Mouse (Mus musculus): ENCODE measurements around the gene Serpinb3a.
A peak's percentile ranks its signal among the peaks of the same experiment; 100 is the strongest.
"Not testable (repeated sequence)": the region's sequence is repeated elsewhere in the genome, so short reads cannot be mapped to it uniquely, and the experiment has no call there.

Serpinb3a gene

GRCm38 (mm10) chr1:107052203-107052602 is at the start of gene Serpinb3a:
TSS of gene Serpinb3a (minus strand) at chr1:107052303.
- DNase-seq: no peak

- DNase-seq: no peak
Measured at GRCm38 (mm10) chr1:107098417-107098816, 46.3 kb upstream of the Serpinb3a start.

GRCm38 (mm10) chr1:107083406-107083805 is 31.3 kb upstream of the Serpinb3a start, which contains the start of gene Serpinb3d:
TSS of gene Serpinb3d (minus strand) at chr1:107083506.
- no peak for DNase-seq

- DNase-seq: not testable (repeated sequence)
Measured at GRCm38 (mm10) chr1:107034236-107034635, 17.9 kb downstream of the Serpinb3a start.

- DNase-seq: no peak
Measured at GRCm38 (mm10) chr1:107025886-107026285, 26.2 kb downstream of the Serpinb3a start.

- DNase-seq: no peak
Measured at GRCm38 (mm10) chr1:107015210-107015609, 36.9 kb downstream of the Serpinb3a start.

- DNase-seq: peak; percentile 32 to 43
Measured at GRCm38 (mm10) chr1:107014530-107014929, 37.6 kb downstream of the Serpinb3a start.

GRCm38 (mm10) chr1:107006316-107006715 is 45.8 kb downstream of the Serpinb3a start:
- no peak for DNase-seq

- DNase-seq: no peak
Measured at GRCm38 (mm10) chr1:107001754-107002153, 50.3 kb downstream of the Serpinb3a start.

GRCm38 (mm10) chr1:107000424-107000823 is 51.7 kb downstream of the Serpinb3a start:
- DNase-seq: peak in 1 of 2 experiments; percentile 24

Data from kidney, postnatal 4 days (tissue).